Mouse (Mus musculus) bone marrow, adult 2 months (tissue): ENCODE measurements around the gene Smpx.

Experiments
- CTCF ChIP-seq: fragments of 200-500 bp; IDR thresholded peaks from 2 replicates; pipeline ENCODE4 v1.5.1; 2011; ENCODE audit warnings: low read length, control low read depth; ENCODE audit not compliant: control insufficient read depth, insufficient read depth
- POLR2A ChIP-seq: fragments of 200-500 bp; IDR thresholded peaks from 2 replicates; pipeline ENCODE4 v1.6.1; 2011; ENCODE audit warnings: low read depth, mild to moderate bottlenecking, control low read depth, low read length, borderline replicate concordance; ENCODE audit not compliant: control insufficient read depth

DNA sequence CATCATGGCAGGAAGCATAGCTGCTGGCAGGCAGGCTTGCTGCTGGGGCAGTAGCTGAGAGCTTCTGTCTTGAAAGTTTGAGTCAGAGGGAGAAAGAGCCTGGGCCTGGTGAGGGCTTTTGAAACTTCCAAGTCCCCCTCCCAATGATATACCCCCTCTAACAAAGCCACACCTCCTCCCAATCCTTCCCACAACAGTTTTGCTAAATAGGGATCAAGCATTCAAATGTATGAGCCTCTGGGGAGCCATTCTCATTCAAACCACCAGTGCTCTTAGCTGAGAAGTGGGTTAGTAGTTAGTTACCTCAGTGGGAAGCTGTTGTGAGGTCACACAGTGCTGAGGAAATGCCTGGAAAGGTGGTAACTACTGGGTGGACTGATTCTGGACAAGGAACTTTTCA is 41.4 kb upstream of the Smpx start:
- no peak for TF ChIP-seq CTCF
- no peak for TF ChIP-seq POLR2A
